Mouse (Mus musculus) skeletal muscle tissue, adult 2 months (tissue): ENCODE results near the gene Disp3.

Source experiments
- DNase-seq: peaks from one replicate; pipeline ENCODE4 v3.0.0-alpha.2; 2012; ENCODE audit warnings: low read depth, low spot score

Disp3 gene

DNA sequence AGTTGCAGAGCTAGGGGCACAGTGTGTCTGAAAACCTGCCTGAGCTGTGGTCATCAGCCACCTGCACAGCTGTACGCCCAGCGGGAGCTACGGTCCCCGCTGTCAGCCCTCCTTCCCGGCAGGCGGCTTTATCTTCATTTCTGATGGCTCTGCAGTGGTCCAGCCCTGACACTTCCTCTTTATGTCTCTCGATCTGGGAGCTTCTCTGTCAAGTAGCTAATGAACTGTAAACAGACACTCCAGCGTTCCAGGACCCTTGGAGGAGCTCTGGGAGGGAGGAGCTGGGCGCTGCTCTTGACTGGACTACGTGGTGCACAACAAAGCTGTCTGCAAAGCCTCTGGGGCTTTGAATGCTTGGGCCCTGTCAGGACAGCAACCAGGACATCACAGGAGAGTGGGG lies 67.1 kb downstream of the Disp3 start:
- DNase-seq, result no peak

- DNase-seq, result no peak
Measured at GRCm38 (mm10) chr4:148218238-148218637, 69.5 kb downstream of the Disp3 start.

- DNase-seq, result no peak
Measured at GRCm38 (mm10) chr4:148215264-148215900, 72.4 kb downstream of the Disp3 start.

- DNase-seq, result no peak
Measured at GRCm38 (mm10) chr4:148214460-148215136, 73.2 kb downstream of the Disp3 start.

- DNase-seq, result no peak
Measured at GRCm38 (mm10) chr4:148204873-148205232, 82.9 kb downstream of the Disp3 start.

DNA sequence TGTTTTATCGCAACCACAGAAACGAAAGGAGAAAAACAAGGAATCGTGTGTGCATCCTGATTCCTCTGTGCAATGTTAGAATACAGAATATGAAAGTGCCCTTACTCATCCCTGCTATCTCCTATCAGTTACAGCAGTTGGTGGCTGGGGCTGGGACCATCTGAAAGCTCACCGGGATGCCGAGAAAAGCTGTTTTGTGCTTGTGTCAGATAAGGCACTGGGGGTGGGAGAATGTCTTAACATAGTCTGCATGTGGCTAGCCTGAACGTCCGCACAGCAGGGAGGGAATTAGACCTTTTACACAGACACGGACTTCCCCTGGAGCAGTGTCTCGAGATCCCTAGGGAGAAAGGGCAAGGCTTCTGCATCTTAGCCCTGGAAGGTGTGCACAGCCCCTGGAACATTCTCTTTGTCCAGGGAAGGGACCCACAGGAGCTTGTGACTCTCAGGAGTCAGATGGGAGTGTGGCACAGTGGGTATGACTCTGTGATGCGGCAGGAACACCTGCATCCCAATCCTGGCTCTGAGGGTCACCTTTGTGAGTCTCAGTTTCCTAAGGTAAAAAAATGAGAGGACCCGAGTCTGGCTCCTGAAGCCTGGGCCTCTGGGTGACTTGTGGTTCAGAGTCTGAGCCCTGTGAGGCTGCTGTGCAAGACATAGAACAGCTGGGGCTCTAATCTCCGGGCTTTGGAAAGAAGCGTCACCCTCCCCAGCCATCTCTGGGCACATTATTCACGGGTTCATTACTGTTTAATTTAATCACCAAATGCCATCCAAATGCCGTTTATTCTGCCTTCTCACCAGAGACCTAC lies 83.5 kb downstream of the Disp3 start:
- DNase-seq, result no peak

GRCm38 (mm10) chr4:148203557-148203956 lies 84.2 kb downstream of the Disp3 start:
- no peak for DNase-seq

DNA sequence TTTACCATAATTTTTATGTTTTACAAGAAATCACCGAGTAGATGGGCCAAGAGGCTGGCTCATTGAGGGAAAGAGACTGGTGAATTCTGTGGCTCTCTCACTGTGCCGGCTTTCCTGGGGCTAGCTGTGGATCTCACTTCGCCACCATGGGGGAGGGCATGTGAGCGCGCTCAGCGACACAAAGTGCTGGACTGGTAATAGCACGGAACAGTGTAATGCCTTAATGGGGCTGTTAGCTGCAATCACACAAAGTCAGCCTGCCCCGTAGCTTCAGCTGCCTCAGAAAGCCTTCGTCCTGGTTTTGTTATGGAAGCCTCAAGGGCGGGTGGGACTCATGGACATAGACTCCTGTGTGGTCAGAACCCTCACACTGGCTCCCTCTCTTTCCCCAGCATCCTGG lies 89.0 kb downstream of the Disp3 start:
- no peak for DNase-seq

DNA sequence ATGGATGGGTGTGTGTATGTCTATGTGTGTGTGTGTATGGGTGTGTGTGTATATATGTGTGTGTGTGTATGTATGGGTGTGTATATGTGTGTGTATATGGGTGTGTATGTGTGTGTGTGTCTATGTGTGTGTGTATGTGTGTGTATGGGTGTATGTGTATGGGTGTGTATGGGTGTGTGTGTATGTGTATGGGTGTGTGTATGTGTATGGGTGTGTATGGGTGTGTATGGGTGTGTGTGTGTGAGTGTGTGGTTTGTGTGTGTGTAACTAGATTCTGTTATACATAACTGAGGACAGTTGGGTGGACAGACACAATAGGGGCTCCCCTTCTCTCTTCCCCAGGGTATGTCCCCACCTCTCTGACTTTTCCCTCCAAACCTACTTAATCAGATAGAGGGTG lies 93.4 kb downstream of the Disp3 start:
- DNase-seq, result no peak

- no peak for DNase-seq
Measured at GRCm38 (mm10) chr4:148192707-148193245, 95.0 kb downstream of the Disp3 start.
